Mouse (Mus musculus) heart, postnatal 0 days (tissue): ENCODE data around the gene Atp5g3. TPM values are rescaled to one million over a fixed set of nuclear protein-coding genes. Genes with fewer than 3 reads are reported as not detected.

Experiments
- ATAC-seq: fragments of 200-750 bp; cut with Nextera tagmentation; 2 replicates; pipeline ENCODE4 v1.8.0; 2017; ENCODE audit warnings: low read depth, moderate number of reproducible peaks, moderate library complexity; ENCODE audit not compliant: insufficient read depth
- DNase-seq: peaks from one replicate; pipeline ENCODE4 v3.0.0-alpha.2; 2016; ENCODE audit warnings: low spot score
- H3K27ac ChIP-seq: fragments of 300-500 bp; sonication (generic); 2 replicates; pipeline ENCODE4 v1.5.1; 2014; ENCODE audit warnings: low read depth, mild to moderate bottlenecking
- H3K27me3 ChIP-seq: fragments of 300-500 bp; sonication (generic); 2 replicates; pipeline ENCODE4 v1.6.1; 2014; ENCODE audit warnings: low read length, mixed read lengths; ENCODE audit not compliant: control insufficient read depth, insufficient read depth
- H3K36me3 ChIP-seq: fragments of 300-500 bp; sonication (generic); replicated peaks from 2 replicates; pipeline ENCODE4 v1.6.1; 2014; ENCODE audit warnings: low read length, mixed read lengths; ENCODE audit not compliant: control insufficient read depth, insufficient read depth
- H3K4me1 ChIP-seq: fragments of 300-500 bp; sonication (generic); 2 replicates; pipeline ENCODE4 v1.6.1; 2014; ENCODE audit warnings: antibody characterized with exemption; ENCODE audit not compliant: control insufficient read depth, insufficient read depth
- H3K4me2 ChIP-seq: fragments of 300-500 bp; sonication (generic); 2 replicates; pipeline ENCODE4 v1.6.1; 2014; ENCODE audit warnings: low read depth, mild to moderate bottlenecking, low read length, moderate library complexity
- H3K4me3 ChIP-seq: fragments of 300-500 bp; sonication (generic); 2 replicates; pipeline ENCODE4 v1.5.1; 2014; ENCODE audit warnings: low read depth, low read length
- H3K9ac ChIP-seq: fragments of 300-500 bp; sonication (generic); replicated peaks from 2 replicates; pipeline ENCODE4 v1.6.1; 2014; ENCODE audit warnings: low read depth, low read length, mixed read lengths
- H3K9me3 ChIP-seq: fragments of 300-500 bp; sonication (generic); replicated peaks from 2 replicates; pipeline ENCODE4 v1.6.1; 2016; ENCODE audit warnings: low read length; ENCODE audit not compliant: control insufficient read depth
- CTCF ChIP-seq: IDR thresholded peaks from 2 replicates; pipeline ENCODE4 v1.5.1; 2016; ENCODE audit warnings: antibody characterized with exemption, control low read depth, low read depth
- EP300 ChIP-seq: IDR thresholded peaks from 2 replicates; pipeline ENCODE4 v1.6.1; 2016; ENCODE audit warnings: antibody characterized with exemption, low read depth
- WGBS: fragments of 180-500 bp; shearing (Covaris S2); extraction: QIAGEN DNeasy Blood & Tissue Kit; methylation state at CpG from one replicate; pipeline ENCODE4 v1.1.7; 2014; 5-methylcytosine and 5-hydroxymethylcytosine counted together
- polyA plus RNA-seq: library from polyadenylated mRNA; unstranded; fragments of >200 nt; fragmentation: Nextera tagmentation; extraction: Ambion mirVana; gene quantifications from 2 replicates; pipeline ENCODE4 v1.2.1, GENCODE M21; 2015
- total RNA-seq: library from RNA; depleted of rRNA; stranded (reverse); fragments of >200 nt; gene quantifications from 2 replicates; pipeline ENCODE4 v1.2.3, GENCODE M21; 2014; ENCODE audit warnings: low replicate concordance

The Atp5g3 gene
- total and polyA plus RNA-seq, 2 experiments from 2014 or later: 1,707 to 6,428 TPM

DNA sequence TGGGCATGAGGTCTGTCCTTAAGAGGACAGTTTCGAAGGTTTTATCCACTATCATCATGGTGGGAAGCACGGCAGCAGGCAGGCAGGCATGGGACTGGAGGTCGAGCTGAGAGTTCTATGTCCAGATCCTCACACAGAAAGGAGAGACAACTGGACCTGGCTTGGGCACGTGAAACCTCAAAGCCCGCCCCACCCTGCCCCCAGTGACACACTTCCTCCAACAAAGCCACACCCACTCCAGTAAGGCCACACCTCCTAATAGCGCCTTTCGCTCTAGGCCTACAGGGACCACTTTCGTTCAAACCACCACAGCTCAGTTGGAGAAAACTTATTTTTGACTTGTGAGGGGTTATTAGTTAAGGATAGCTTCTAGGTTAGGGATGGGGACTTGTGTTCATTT is 32.6 kb upstream of the Atp5g3 start:
- no peaks in the 10 kb centered on the region for H3K4me1 ChIP-seq
- no peak for ATAC-seq
- no peak overlapping the region for H3K9ac ChIP-seq
- WGBS: 88% methylated on average over 8 of the region's 8 CpGs
- H3K27me3 ChIP-seq: no peaks in the 10 kb centered on the region
- H3K4me3 ChIP-seq: no peak overlapping the region
- H3K36me3 ChIP-seq: no peaks in the 10 kb centered on the region
- no peak overlapping the region for H3K4me2 ChIP-seq
- DNase-seq: no peak
- no peaks in the 10 kb centered on the region for H3K9me3 ChIP-seq
- TF ChIP-seq EP300 (no peak), CTCF (no peak)
- no peak overlapping the region for H3K27ac ChIP-seq

GRCm38 (mm10) chr2:73942844-73943243 is 31.7 kb upstream of the Atp5g3 start:
- no peaks in the 10 kb centered on the region for H3K4me1 ChIP-seq
- no peak for TF ChIP-seq EP300
- TF ChIP-seq CTCF: no peak
- ATAC-seq (no peak), DNase-seq (no peak)
- WGBS: 75% methylated on average over 3 of the region's 3 CpGs
- no peak overlapping the region for H3K4me2 ChIP-seq
- H3K27ac ChIP-seq: no peak overlapping the region
- H3K9ac ChIP-seq: no peak overlapping the region
- no peaks in the 10 kb centered on the region for H3K9me3 ChIP-seq
- H3K4me3 ChIP-seq: no peak overlapping the region
- H3K36me3 ChIP-seq: no peaks in the 10 kb centered on the region
- no peaks in the 10 kb centered on the region for H3K27me3 ChIP-seq

DNA sequence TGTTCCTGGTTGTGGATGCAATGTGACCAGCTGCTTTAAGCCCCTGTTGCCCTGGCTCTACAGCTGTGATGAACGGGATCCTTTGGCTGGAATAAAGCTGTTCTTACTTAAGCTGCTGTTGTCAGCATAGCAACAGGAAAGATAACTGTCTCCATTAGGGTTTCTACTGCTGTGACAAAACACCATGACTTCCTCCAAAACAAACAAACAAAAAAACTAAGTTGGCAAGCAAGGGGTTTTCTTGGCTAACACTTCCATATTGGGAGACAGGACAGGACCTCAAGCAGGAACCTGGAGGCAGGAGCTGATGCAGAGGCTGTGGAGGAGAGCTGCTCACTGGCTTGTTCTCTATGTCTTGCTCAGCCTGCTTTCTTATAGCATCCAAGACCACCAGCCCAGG is 30.2 kb upstream of the Atp5g3 start:
- no peaks in the 10 kb centered on the region for H3K27me3 ChIP-seq
- H3K4me2 ChIP-seq: no peak overlapping the region
- 22% methylated on average over 1 of the region's 1 CpGs for WGBS
- no peaks in the 10 kb centered on the region for H3K9me3 ChIP-seq
- ATAC-seq: no peak
- H3K4me3 ChIP-seq: no peak overlapping the region
- H3K4me1 ChIP-seq: no peaks in the 10 kb centered on the region
- DNase-seq: no peak
- H3K36me3 ChIP-seq: no peaks in the 10 kb centered on the region
- TF ChIP-seq EP300: no peak
- TF ChIP-seq CTCF: no peak
- H3K9ac ChIP-seq: no peak overlapping the region
- H3K27ac ChIP-seq: no peak overlapping the region

DNA sequence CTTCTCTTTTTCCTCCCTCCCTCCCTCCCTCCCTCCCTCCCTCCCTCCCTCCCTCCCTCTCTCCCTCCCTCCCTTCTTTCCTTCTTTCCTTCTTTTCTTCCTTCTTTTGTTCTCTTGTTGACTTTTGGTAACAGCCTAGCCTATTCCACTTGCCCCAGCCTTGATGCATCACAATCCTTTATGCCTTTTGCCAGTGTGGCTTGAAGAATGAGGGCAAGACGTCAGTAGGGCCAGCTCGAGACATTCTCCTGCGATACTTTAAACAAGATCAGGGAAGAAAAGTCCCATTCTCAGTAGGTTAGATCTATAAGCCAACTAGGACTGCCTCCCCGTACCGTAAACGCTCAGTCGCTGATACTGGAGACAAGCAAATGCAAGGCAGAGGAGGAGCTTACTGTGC is 29.3 kb upstream of the Atp5g3 start:
- Histone ChIP-seq H3K36me3 (no peaks in the 10 kb centered on the region), H3K9me3 (no peaks in the 10 kb centered on the region), H3K4me3 (no peak overlapping the region), H3K9ac (no peak overlapping the region), H3K4me2 (no peak overlapping the region), H3K27me3 (no peaks in the 10 kb centered on the region), H3K4me1 (no peaks in the 10 kb centered on the region), H3K27ac (no peak overlapping the region)
- ATAC-seq: no peak
- no peak for DNase-seq
- WGBS: 84% methylated on average over 7 of the region's 7 CpGs
- TF ChIP-seq EP300: no peak
- no peak for TF ChIP-seq CTCF

GRCm38 (mm10) chr2:73938896-73939295 is 27.8 kb upstream of the Atp5g3 start:
- no peak for DNase-seq
- H3K27ac ChIP-seq: no peak overlapping the region
- no peaks in the 10 kb centered on the region for H3K4me1 ChIP-seq
- TF ChIP-seq CTCF (no peak), EP300 (no peak)
- H3K4me2 ChIP-seq: no peak overlapping the region
- 77% methylated on average over 2 of the region's 2 CpGs for WGBS
- no peak overlapping the region for H3K9ac ChIP-seq
- H3K36me3 ChIP-seq: no peaks in the 10 kb centered on the region
- H3K9me3 ChIP-seq: no peaks in the 10 kb centered on the region
- no peak for ATAC-seq
- H3K27me3 ChIP-seq: no peaks in the 10 kb centered on the region
- no peak overlapping the region for H3K4me3 ChIP-seq

GRCm38 (mm10) chr2:73932676-73933313 is 21.7 kb upstream of the Atp5g3 start:
- H3K27ac ChIP-seq: no peak overlapping the region
- 67% methylated on average over 8 of the region's 8 CpGs for WGBS
- H3K4me2 ChIP-seq: no peak overlapping the region
- DNase-seq (no peak), ATAC-seq (no peak)
- H3K4me1 ChIP-seq: no peaks in the 10 kb centered on the region
- no peak for TF ChIP-seq CTCF
- TF ChIP-seq EP300: no peak
- no peaks in the 10 kb centered on the region for H3K27me3 ChIP-seq
- no peaks in the 10 kb centered on the region for H3K36me3 ChIP-seq
- H3K9ac ChIP-seq: no peak overlapping the region
- H3K9me3 ChIP-seq: no peaks in the 10 kb centered on the region
- no peak overlapping the region for H3K4me3 ChIP-seq
